Comparison of ENCODE assay signal across 24 mouse cellular contexts in the genomic region with DNA sequence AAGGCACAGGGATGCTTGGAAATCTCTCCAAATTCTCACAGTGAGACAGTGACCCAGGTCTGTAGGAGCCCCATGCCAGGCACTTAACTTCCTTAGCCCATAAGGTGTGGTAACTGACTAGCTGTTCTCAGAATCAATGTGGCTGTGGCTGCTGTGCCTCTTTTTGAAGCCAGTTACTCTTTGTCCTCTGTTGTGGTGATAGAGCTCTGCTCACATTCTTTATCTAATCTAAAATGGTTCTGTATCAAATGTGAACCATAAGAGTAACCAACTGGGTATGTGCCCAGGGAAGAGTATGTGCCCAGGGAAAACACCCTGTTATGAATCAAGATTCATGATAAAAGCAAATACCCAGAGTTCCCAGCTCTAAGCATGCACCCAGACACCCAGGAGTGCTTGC. TPM values are rescaled to one million over a fixed set of nuclear protein-coding genes. Genes with fewer than 3 reads are reported as not detected.
DNase-seq lines count a peak whose midpoint lies in the region; ATAC-seq lines count a peak whose summit lies in the region.
"Had no signal": no experiment of that assay in that cellular context is flagged by ENCODE, and none has a peak within 500 bp of the region (broad histone marks: within the 10 kb centered on the region; RNA-seq: fewer than 3 reads in every experiment).

No protein-coding gene starts in this region.

- 0 out of 2 replicates have a peak, but pooled peaks cover 3% of the 10 kb centered on the region for H3K36me3 ChIP-seq in midbrain, embryonic 11.5 days (ENCODE audit: control insufficient read depth, insufficient read depth, low read length)
- H3K36me3 ChIP-seq in midbrain, embryonic 16.5 days (ENCODE audit: control insufficient read depth, insufficient read depth, low read length) = peaks cover 10% of the 10 kb centered on the region
- H3K36me3 ChIP-seq: forebrain, embryonic 10.5 days; hindbrain, embryonic 12.5 days had no signal

- H3K4me2 ChIP-seq in midbrain, embryonic 11.5 days = no peak overlapping the region
- H3K4me2 ChIP-seq in midbrain, embryonic 16.5 days (ENCODE audit: low read length) = no peak overlapping the region
- H3K4me2 ChIP-seq: embryonic facial prominence, embryonic 15.5 days; heart, embryonic 13.5 days; hindbrain, embryonic 12.5 days had no signal

- ATAC-seq in midbrain, embryonic 11.5 days (ENCODE audit: low FRiP score) = no peak
- no peak for ATAC-seq in midbrain, embryonic 16.5 days
- ATAC-seq: forebrain, embryonic 14.5 days; hindbrain, postnatal 0 days; Patski had no signal

- no peak overlapping the region for H3K4me3 ChIP-seq in midbrain, embryonic 11.5 days (ENCODE audit: low read depth, low read length)
- no peak overlapping the region for H3K4me3 ChIP-seq in midbrain, embryonic 16.5 days (ENCODE audit: low read depth, low read length)
- H3K4me3 ChIP-seq: embryonic facial prominence, embryonic 15.5 days; erythroblast, embryonic 14.5 days; forebrain, embryonic 10.5 days; gastrocnemius, adult 2 months; heart, embryonic 13.5 days; hindbrain, embryonic 12.5 days had no signal

- no peak overlapping the region for H3K27ac ChIP-seq in midbrain, embryonic 11.5 days (ENCODE audit: low read depth, low read length)
- no peak overlapping the region for H3K27ac ChIP-seq in midbrain, embryonic 16.5 days (ENCODE audit: low read length)
- H3K27ac ChIP-seq: embryonic facial prominence, embryonic 15.5 days; forebrain, embryonic 10.5 days; gastrocnemius, adult 2 months; heart, embryonic 13.5 days; hindbrain, embryonic 12.5 days; hindbrain, postnatal 0 days had no signal

- no peaks in the 10 kb centered on the region for H3K27me3 ChIP-seq in midbrain, embryonic 11.5 days (ENCODE audit: control insufficient read depth, insufficient read depth, low read length)
- no peaks in the 10 kb centered on the region for H3K27me3 ChIP-seq in midbrain, embryonic 16.5 days (ENCODE audit: control insufficient read depth, insufficient read depth, low read depth, low read length)
- H3K27me3 ChIP-seq: CH12.LX; heart, embryonic 13.5 days; Patski had no signal

- no peak overlapping the region for H3K9ac ChIP-seq in midbrain, embryonic 11.5 days (ENCODE audit: low read length)
- H3K9ac ChIP-seq in midbrain, embryonic 16.5 days (ENCODE audit: low read depth, low read length) = no peak overlapping the region
- H3K9ac ChIP-seq: embryonic facial prominence, embryonic 15.5 days; heart, embryonic 13.5 days; hindbrain, embryonic 12.5 days had no signal

- no peaks in the 10 kb centered on the region for H3K9me3 ChIP-seq in midbrain, embryonic 11.5 days (ENCODE audit: control insufficient read depth, low read length)
- H3K9me3 ChIP-seq in midbrain, embryonic 16.5 days (replicated peaks; ENCODE audit: control insufficient read depth, low read length, poor library complexity, severe bottlenecking) = no peaks in the 10 kb centered on the region
- H3K9me3 ChIP-seq: embryonic facial prominence, embryonic 15.5 days; forebrain, embryonic 10.5 days; heart, embryonic 13.5 days; hindbrain, embryonic 12.5 days had no signal

- H3K4me1 ChIP-seq in midbrain, embryonic 11.5 days (ENCODE audit: control insufficient read depth, insufficient read depth, low read length) = no peaks in the 10 kb centered on the region
- no peaks in the 10 kb centered on the region for H3K4me1 ChIP-seq in midbrain, embryonic 16.5 days (ENCODE audit: control insufficient read depth, insufficient read depth, low read length)

- peak; percentile 77 for DNase-seq in midbrain, embryonic 11.5 days (ENCODE audit: low spot score, missing footprints)
- DNase-seq in thymus, postnatal 14 days = peak; percentile 14
- DNase-seq in thymus, postnatal 10 days (ENCODE audit: low spot score in 2 of 2) = no peak
- DNase-seq in induced T-regulatory cell, adult 2 months (ENCODE audit: low read depth) = peak; percentile 7
- no peak for DNase-seq in urinary bladder, adult 2 months (ENCODE audit: low spot score)
- no peak for DNase-seq in heart, adult 11 months
- DNase-seq: adrenal gland, adult 8-10 months; adrenal gland, postnatal 36 days; cerebellum, adult 2 months; cerebellum, postnatal 10 days; gastrocnemius, adult 2 months; gastrocnemius, postnatal 25 days; heart, postnatal 36 days had no signal

RNA-seq across cellular contexts. Expression of a gene that starts 48.7 kb away (rescaled TPM):
- not detected in 2 replicates for polyA plus RNA-seq in midbrain, embryonic 11.5 days (2014; fragmentation: Nextera tagmentation; extraction: Ambion mirVana)
- polyA plus RNA-seq in midbrain, embryonic 16.5 days (2015; fragmentation: Nextera tagmentation; extraction: Ambion mirVana) = 0.12 TPM in 1 of 2 replicates, not detected in the other
- polyA plus RNA-seq in urinary bladder, adult 2 months (2012; rRNA removed) = 0.04 TPM in 2 replicates
- polyA plus RNA-seq: cerebellum, adult 2 months; embryonic facial prominence, embryonic 11.5 days; forebrain, embryonic 10.5 days; forebrain, embryonic 14.5 days; heart, embryonic 13.5 days had no signal

Comparison
In these comparisons a context has a peak if more than half of its experiments do, and no peak if none do; other contexts are left out.
1. DNase-seq: peak in midbrain, embryonic 11.5 days (single experiment), thymus, postnatal 14 days (single experiment) and induced T-regulatory cell, adult 2 months (single experiment); none in thymus, postnatal 10 days (0 of 2), urinary bladder, adult 2 months (single experiment) and heart, adult 11 months (single experiment).